9 mouse cellular contexts compared by ENCODE assay signal in the genomic region with DNA sequence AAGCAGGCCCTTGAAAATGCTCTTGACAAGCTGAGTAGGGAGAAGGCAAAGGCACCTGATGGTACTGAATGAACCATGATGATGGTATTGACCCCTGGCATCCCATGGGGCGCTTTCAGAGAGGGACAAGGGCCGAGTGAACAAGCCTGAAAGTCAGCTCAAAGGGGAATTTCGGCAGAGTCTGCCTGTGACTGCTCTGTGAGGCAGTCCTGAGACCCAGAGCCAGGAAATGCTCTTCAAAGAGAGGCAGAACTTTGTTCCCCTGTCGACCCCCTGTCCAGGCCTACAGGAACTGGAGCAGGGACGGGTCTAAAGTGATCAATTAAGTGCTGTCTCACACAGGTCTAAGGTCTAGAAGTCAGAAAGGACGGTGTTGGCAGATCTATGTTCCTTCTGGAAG. TPM values are rescaled to one million over a fixed set of nuclear protein-coding genes. Genes with fewer than 3 reads are reported as not detected.
DNase-seq lines count a peak whose midpoint lies in the region; ATAC-seq lines count a peak whose summit lies in the region.
"Had no signal": no experiment of that assay in that cellular context is flagged by ENCODE, and none has a peak within 500 bp of the region (broad histone marks: within the 10 kb centered on the region; RNA-seq: fewer than 3 reads in every experiment).

No protein-coding gene starts in this region.

- no peaks in the 10 kb centered on the region for H3K36me3 ChIP-seq in forebrain, embryonic 10.5 days (replicated peaks)
- H3K36me3 ChIP-seq in forebrain, embryonic 11.5 days (ENCODE audit: control insufficient read depth, insufficient read depth, low read length), result no peaks in the 10 kb centered on the region
- no peaks in the 10 kb centered on the region for H3K36me3 ChIP-seq in hindbrain, embryonic 12.5 days
- no peaks in the 10 kb centered on the region for H3K36me3 ChIP-seq in limb, embryonic 15.5 days

- H3K4me3 ChIP-seq in forebrain, embryonic 10.5 days, result no peak overlapping the region
- H3K4me3 ChIP-seq in forebrain, embryonic 11.5 days (ENCODE audit: low read depth, low read length), result no peak overlapping the region
- H3K4me3 ChIP-seq in hindbrain, embryonic 12.5 days, result no peak overlapping the region
- H3K4me3 ChIP-seq in limb, embryonic 15.5 days, result no peak overlapping the region
- H3K4me3 ChIP-seq: megakaryocyte, embryonic 14.5 days had no signal

- no peaks in the 10 kb centered on the region for H3K27me3 ChIP-seq in forebrain, embryonic 10.5 days (ENCODE audit: poor library complexity, severe bottlenecking)
- no peaks in the 10 kb centered on the region for H3K27me3 ChIP-seq in forebrain, embryonic 11.5 days (ENCODE audit: control insufficient read depth, insufficient read depth, low read length)
- no peaks in the 10 kb centered on the region; the same call in 1 of the 2 replicates for H3K27me3 ChIP-seq in hindbrain, embryonic 12.5 days
- no peaks in the 10 kb centered on the region for H3K27me3 ChIP-seq in limb, embryonic 15.5 days
- H3K27me3 ChIP-seq: megakaryocyte, embryonic 14.5 days had no signal

- WGBS in forebrain, embryonic 10.5 days, result 45% methylated on average over 6 of the region's 6 CpGs
- WGBS in forebrain, embryonic 11.5 days, result 49% methylated on average over 6 of the region's 6 CpGs
- 32% methylated on average over 6 of the region's 6 CpGs for whole genome bisulfite sequencing in hindbrain, embryonic 12.5 days
- 37% methylated on average over 6 of the region's 6 CpGs for WGBS in limb, embryonic 15.5 days

- H3K4me2 ChIP-seq in forebrain, embryonic 11.5 days (ENCODE audit: low read depth, low read length, severe bottlenecking), result no peak overlapping the region
- H3K4me2 ChIP-seq in hindbrain, embryonic 12.5 days (replicated peaks), result no peak overlapping the region
- no peak overlapping the region for H3K4me2 ChIP-seq in limb, embryonic 15.5 days

- H3K9me3 ChIP-seq in forebrain, embryonic 10.5 days, result no peaks in the 10 kb centered on the region
- no peaks in the 10 kb centered on the region for H3K9me3 ChIP-seq in forebrain, embryonic 11.5 days (ENCODE audit: control insufficient read depth, low read length)
- no peaks in the 10 kb centered on the region for H3K9me3 ChIP-seq in hindbrain, embryonic 12.5 days (replicated peaks)
- no peaks in the 10 kb centered on the region for H3K9me3 ChIP-seq in limb, embryonic 15.5 days
- H3K9me3 ChIP-seq: megakaryocyte, embryonic 14.5 days had no signal

- H3K27ac ChIP-seq in forebrain, embryonic 10.5 days, result peak overlapping the region; percentile 58; the same call in 1 of the 2 replicates
- H3K27ac ChIP-seq in forebrain, embryonic 11.5 days (ENCODE audit: low read depth, low read length), result no peak overlapping the region
- peak overlapping the region; percentile 40 for H3K27ac ChIP-seq in hindbrain, embryonic 12.5 days
- H3K27ac ChIP-seq in limb, embryonic 15.5 days, result peak overlapping the region; percentile 43

- DNase-seq in forebrain, embryonic 10.5 days (ENCODE audit: extremely low spot score, low spot score), result no peak
- DNase-seq in forebrain, embryonic 11.5 days (ENCODE audit: low spot score), result no peak
- DNase-seq in adrenal gland, postnatal 25 days, result peak; percentile 15
- no peak for DNase-seq in right cerebral cortex, postnatal 14 days
- no peak for DNase-seq in ovary, postnatal 36 days (ENCODE audit: low spot score)
- DNase-seq in left cerebral cortex, adult 18-20 months (ENCODE audit: low spot score in 2 of 2), result no peak

- ATAC-seq in forebrain, embryonic 11.5 days (replicated peaks; ENCODE audit: low FRiP score), result no peak
- ATAC-seq in hindbrain, embryonic 12.5 days (ENCODE audit: low FRiP score), result 0 out of 2 replicates have a peak, but pooled peaks have one; percentile 18
- ATAC-seq in limb, embryonic 15.5 days (ENCODE audit: insufficient number of reproducible peaks, low FRiP score, low TSS enrichment, low read depth), result no peak

- H3K9ac ChIP-seq in forebrain, embryonic 11.5 days (ENCODE audit: low read length), result no peak overlapping the region
- no peak overlapping the region for H3K9ac ChIP-seq in hindbrain, embryonic 12.5 days
- no peak overlapping the region for H3K9ac ChIP-seq in limb, embryonic 15.5 days

- peaks cover 34% of the 10 kb centered on the region for H3K4me1 ChIP-seq in forebrain, embryonic 10.5 days
- H3K4me1 ChIP-seq in forebrain, embryonic 11.5 days (replicated peaks; ENCODE audit: control insufficient read depth, insufficient read depth, low read length), result 0 out of 2 replicates have a peak, but pooled peaks cover 2% of the 10 kb centered on the region
- peaks cover 19% of the 10 kb centered on the region for H3K4me1 ChIP-seq in hindbrain, embryonic 12.5 days
- H3K4me1 ChIP-seq in limb, embryonic 15.5 days, result peaks cover 22% of the 10 kb centered on the region

RNA-seq across cellular contexts. Expression of gene St3gal6, which starts 10.3 kb away (rescaled TPM):
- polyA plus RNA-seq in forebrain, embryonic 10.5 days (2016; fragmentation: Nextera tagmentation; extraction: Ambion mirVana), result 9.3 and 10.6 TPM in 2 replicates
- polyA plus RNA-seq in forebrain, embryonic 11.5 days (2014; fragmentation: Nextera tagmentation; extraction: Ambion mirVana), result 8.3 and 8.8 TPM in 2 replicates
- total RNA-seq in adrenal gland, postnatal 25 days (2021), result 22.6 and 24.6 TPM in 2 replicates
- 10.1 and 10.5 TPM in 2 replicates for polyA plus RNA-seq in hindbrain, embryonic 12.5 days (2016; fragmentation: Nextera tagmentation; extraction: Ambion mirVana)
- 16.0 and 16.9 TPM in 2 replicates for polyA plus RNA-seq in limb, embryonic 15.5 days (2015; fragmentation: Nextera tagmentation; extraction: Ambion mirVana)
- 10 to 100 TPM; 22.4 to 25.8 TPM for total RNA-seq in left cerebral cortex, adult 18-20 months (2021)
